Mouse (Mus musculus) testis, adult 2 months (tissue): ENCODE results near the gene Rps27. TPM values are rescaled to one million over a fixed set of nuclear protein-coding genes. Genes with fewer than 3 reads are reported as not detected.
"Not testable (repeated sequence)": the region's sequence is repeated elsewhere in the genome, so short reads cannot be mapped to it uniquely, and the experiment has no call there.

Source experiments
- H3K27ac ChIP-seq: fragments of 200-500 bp; 2 replicates; pipeline ENCODE4 v1.5.1; 2012; ENCODE audit warnings: low read depth, low read length; ENCODE audit not compliant: control insufficient read depth, insufficient read depth
- H3K27me3 ChIP-seq: fragments of 200-500 bp; 2 replicates; pipeline ENCODE4 v1.6.1; 2012; ENCODE audit warnings: mild to moderate bottlenecking, low read length, moderate library complexity; ENCODE audit not compliant: control insufficient read depth, insufficient read depth
- H3K36me3 ChIP-seq: fragments of 200-500 bp; 2 replicates; pipeline ENCODE4 v1.6.1; 2012; ENCODE audit warnings: mild to moderate bottlenecking, low read length; ENCODE audit not compliant: control insufficient read depth, insufficient read depth
- H3K4me1 ChIP-seq: fragments of 200-500 bp; 2 replicates; pipeline ENCODE4 v1.6.1; 2012; ENCODE audit warnings: low read length; ENCODE audit not compliant: control insufficient read depth, insufficient read depth
- H3K4me3 ChIP-seq: fragments of 200-500 bp; 2 replicates; pipeline ENCODE4 v1.5.1; 2012; ENCODE audit warnings: low read depth, mild to moderate bottlenecking, low read length, moderate library complexity, mixed read lengths; ENCODE audit not compliant: control insufficient read depth
- CTCF ChIP-seq: fragments of 200-500 bp; IDR thresholded peaks from 2 replicates; pipeline ENCODE4 v1.5.1; 2012; ENCODE audit warnings: low read depth, mild to moderate bottlenecking, inconsistent platforms, low read length, moderate library complexity; ENCODE audit not compliant: control insufficient read depth, insufficient read depth, insufficient replicate concordance
- POLR2A ChIP-seq: fragments of 200-500 bp; IDR thresholded peaks from 2 replicates; pipeline ENCODE4 v1.6.1; 2012; ENCODE audit warnings: low read depth, mild to moderate bottlenecking, inconsistent platforms, low read length, moderate library complexity; ENCODE audit not compliant: control insufficient read depth
- polyA plus RNA-seq: library from polyadenylated mRNA; depleted of rRNA; stranded (reverse); fragments of >200 nt; gene quantifications from 2 replicates; pipeline ENCODE4 v1.2.3, GENCODE M21; 2012

The Rps27 gene
- polyA plus RNA-seq, 1 experiment: 962 TPM

GRCm38 (mm10) chr3:90253653-90254418, 40.4 kb upstream of the Rps27 start, which contains the start of gene Crtc2:
Gene Crtc2 (plus strand): TSS chr3:90254163.
- TF ChIP-seq CTCF (no peak), POLR2A (peak; percentile 75)
- Histone ChIP-seq H3K36me3 (peaks cover 2% of the 10 kb centered on the region), H3K27me3 (no peaks in the 10 kb centered on the region), H3K4me3 (peak within 1 kb of the TSS; percentile 100), H3K27ac (peak within 1 kb of the TSS; percentile 96), H3K4me1 (peaks cover 8% of the 10 kb centered on the region)

- not testable (repeated sequence) for H3K27ac ChIP-seq, H3K4me3 ChIP-seq, H3K36me3 ChIP-seq, H3K27me3 ChIP-seq
- peaks cover 13% of the 10 kb centered on the region for H3K4me1 ChIP-seq
These were observed 39.7 kb upstream of the Rps27 start for GRCm38 (mm10) chr3:90253174-90253573.

- not testable (repeated sequence) for H3K27ac ChIP-seq, H3K36me3 ChIP-seq, H3K27me3 ChIP-seq, H3K4me3 ChIP-seq
- H3K4me1 ChIP-seq: peaks cover 15% of the 10 kb centered on the region
These were observed 39.2 kb upstream of the Rps27 start for GRCm38 (mm10) chr3:90252659-90253058.

GRCm38 (mm10) chr3:90251731-90252226, 38.3 kb upstream of the Rps27 start:
- not testable (repeated sequence) for H3K27ac ChIP-seq, H3K4me3 ChIP-seq, H3K36me3 ChIP-seq, H3K27me3 ChIP-seq
- peaks cover 15% of the 10 kb centered on the region for H3K4me1 ChIP-seq

DNA sequence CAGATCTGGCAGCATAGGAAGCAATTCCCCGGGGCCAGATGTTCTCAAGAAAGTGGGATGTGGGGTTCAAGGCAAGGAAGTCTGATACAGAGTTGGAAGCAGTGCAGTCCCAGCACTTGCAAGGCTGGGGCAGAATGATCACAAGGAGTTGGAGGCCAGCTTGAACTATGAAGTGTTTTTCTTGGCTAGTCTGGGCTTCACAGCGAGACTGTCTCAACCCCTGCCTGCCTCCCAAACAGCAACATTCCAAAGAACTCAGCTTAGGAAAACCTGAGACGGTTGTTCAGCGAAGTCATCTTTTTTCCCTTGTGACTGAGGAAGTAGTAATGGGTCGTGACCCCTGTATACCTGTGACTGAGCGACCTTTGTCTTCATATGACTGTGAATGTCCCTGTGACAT, 37.3 kb upstream of the Rps27 start:
- H3K27me3 ChIP-seq: no peaks in the 10 kb centered on the region
- no peak overlapping the region for H3K4me3 ChIP-seq
- no peaks in the 10 kb centered on the region for H3K36me3 ChIP-seq
- TF ChIP-seq POLR2A (no peak), CTCF (no peak)
- H3K4me1 ChIP-seq: peaks cover 15% of the 10 kb centered on the region
- no peak overlapping the region for H3K27ac ChIP-seq

- Histone ChIP-seq H3K4me3 (peak overlapping the region; percentile 97), H3K36me3 (no peaks in the 10 kb centered on the region), H3K4me1 (peaks cover 10% of the 10 kb centered on the region), H3K27ac (peak overlapping the region; percentile 90), H3K27me3 (no peaks in the 10 kb centered on the region)
- TF ChIP-seq POLR2A: no peak; the same call in 1 of the 2 replicates
- TF ChIP-seq CTCF: no peak
These were observed 35.3 kb upstream of the Rps27 start for GRCm38 (mm10) chr3:90248746-90249100.

DNA sequence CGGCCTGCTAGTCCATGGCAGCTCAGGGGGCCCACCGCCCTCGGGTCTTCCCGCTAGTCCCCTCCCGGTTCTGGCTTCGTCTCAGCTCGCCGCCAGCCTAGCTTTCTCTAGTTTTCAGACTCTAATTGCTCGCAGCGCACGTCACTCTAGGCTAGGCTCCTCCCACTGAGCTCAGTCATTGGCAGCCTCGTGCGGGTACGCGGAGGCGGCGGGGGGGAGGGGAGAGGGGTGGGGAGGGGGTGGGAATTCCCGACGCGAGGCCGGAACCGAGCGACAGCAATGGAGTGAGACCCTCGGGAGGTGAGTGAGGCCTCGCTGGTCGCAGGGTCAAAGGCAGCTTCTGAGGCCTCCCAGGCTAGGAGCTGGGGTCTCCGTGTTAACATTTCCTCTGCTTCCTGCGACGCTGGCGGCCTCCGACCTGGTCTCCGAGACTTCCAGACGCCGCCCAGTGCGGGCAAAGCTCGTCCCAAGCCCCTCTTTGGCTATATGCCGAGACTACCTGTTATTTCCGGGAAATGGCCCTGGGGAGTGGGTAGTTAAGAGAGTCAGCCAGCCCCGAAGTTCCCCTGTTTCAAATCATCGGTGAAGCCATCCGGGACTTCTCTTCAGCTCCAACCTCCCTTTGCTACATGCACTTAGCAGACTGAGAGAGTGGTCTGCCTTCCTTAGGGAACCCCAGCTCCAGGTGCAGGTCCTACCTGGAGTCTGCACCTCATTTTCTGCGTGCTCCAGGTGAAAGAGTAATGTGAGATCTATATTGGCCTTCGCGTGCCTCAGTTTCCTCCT, 34.7 kb upstream of the Rps27 start, which contains the start of gene Slc39a1:
Gene Slc39a1, plus strand, starts transcription at position 213 of the 786 bp plus-strand sequence.
- TF ChIP-seq CTCF (no peak), POLR2A (peak; percentile 65)
- peak within 1 kb of the TSS; percentile 97 for H3K4me3 ChIP-seq

More for the DNA sequence above, 34.7 kb upstream of the Rps27 start, which contains the start of gene Slc39a1:
- H3K36me3 ChIP-seq: no peaks in the 10 kb centered on the region
- H3K4me1 ChIP-seq: peaks cover 12% of the 10 kb centered on the region
- H3K27me3 ChIP-seq: no peaks in the 10 kb centered on the region
- peak within 1 kb of the TSS; percentile 90 for H3K27ac ChIP-seq
